ENCODE assay signal across 7 mouse cellular contexts in the genomic region with DNA sequence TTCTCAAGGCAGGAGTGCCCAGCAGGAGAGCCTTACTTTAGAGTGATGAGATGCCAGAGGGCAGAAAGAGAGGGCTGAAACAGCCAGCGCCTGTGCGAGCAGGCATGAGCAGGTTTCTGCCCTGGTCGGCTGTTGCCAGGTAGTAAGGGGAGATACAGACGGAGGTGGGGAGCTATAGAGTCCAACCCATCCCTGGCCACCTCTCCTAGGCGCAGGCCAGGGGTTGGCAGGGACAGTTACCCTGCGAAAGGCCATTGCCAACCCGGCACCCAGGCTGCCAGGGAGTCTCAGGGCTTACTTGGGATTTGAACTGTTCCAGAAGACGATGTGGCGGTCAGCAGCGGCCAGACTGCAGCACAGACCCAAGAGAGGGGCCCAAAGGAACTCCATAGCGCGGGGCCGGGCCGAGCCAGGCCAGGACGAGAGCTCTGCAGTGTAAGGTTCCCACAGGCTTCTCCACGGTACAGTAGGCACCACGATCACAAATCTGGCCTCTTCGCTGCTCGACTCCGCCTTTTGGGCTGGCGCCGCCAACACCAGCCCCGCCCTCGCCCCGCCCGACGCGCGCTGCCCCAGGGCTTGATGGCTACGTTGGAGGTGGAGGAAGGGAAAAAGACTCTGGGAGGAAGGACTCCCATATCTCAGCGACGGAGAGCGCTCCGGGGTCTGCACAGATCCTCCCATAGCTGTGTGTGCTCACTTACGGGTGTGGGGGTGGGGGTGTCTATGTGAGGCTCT. TPM values are rescaled to one million over a fixed set of nuclear protein-coding genes. Genes with fewer than 3 reads are reported as not detected.
DNase-seq lines count a peak whose midpoint lies in the region.

No protein-coding gene starts in this region.

- intact Hi-C loops in gastrocnemius, postnatal 14 days (cut with DNase I; ENCODE audit: low total_unique reads) = no loop called here
- intact Hi-C loops in left cerebral cortex, postnatal 4 days (cut with DNase I) = no loop called here

- peak; percentile 94 for DNase-seq in adrenal gland, adult 2 months
- DNase-seq in cerebellum, postnatal 36 days = peak; percentile 86 to 88
- DNase-seq in gastrocnemius, postnatal 14 days = peak; percentile 85
- DNase-seq in induced T-regulatory cell, adult 2 months (ENCODE audit: low read depth) = peak; percentile 80
- peak; percentile 84 for DNase-seq in left cerebral cortex, postnatal 4 days
- DNase-seq in mesoderm, embryonic 11.5 days (ENCODE audit: low read depth, low spot score) = peak; percentile 79
- DNase-seq in right cerebral cortex, postnatal 14 days = peak; percentile 67

RNA-seq across cellular contexts. Expression of a gene that starts 1.6 kb away (rescaled TPM):
- total RNA-seq in adrenal gland, adult 2 months (2021) = 10 to 100 TPM in 1 of 2 experiments, 1 to 10 TPM in 1; 8.0 to 16.6 TPM
- polyA plus RNA-seq in adrenal gland, adult 2 months (2012; rRNA removed) = 17.5 and 24.0 TPM in 2 replicates
- total RNA-seq in gastrocnemius, postnatal 14 days (2021) = 10 to 100 TPM; 20.7 to 22.1 TPM
- total RNA-seq in left cerebral cortex, postnatal 4 days (2021) = 1 to 10 TPM; 5.0 to 6.4 TPM

RNA-seq across cellular contexts. Expression of a gene that starts 9.0 kb away (rescaled TPM):
- total RNA-seq in adrenal gland, adult 2 months (2021) = 10 to 100 TPM; 49.9 to 54.7 TPM
- polyA plus RNA-seq in adrenal gland, adult 2 months (2012; rRNA removed) = 153 TPM in 2 replicates
- 10 to 100 TPM; 14.2 to 14.6 TPM for total RNA-seq in gastrocnemius, postnatal 14 days (2021)
- total RNA-seq in left cerebral cortex, postnatal 4 days (2021) = 10 to 100 TPM; 17.3 to 21.3 TPM

RNA-seq across cellular contexts. Expression of a gene that starts 20.2 kb away (rescaled TPM):
- 100 to 1,000 TPM; 134 to 150 TPM for total RNA-seq in adrenal gland, adult 2 months (2021)
- 509 and 645 TPM in 2 replicates for polyA plus RNA-seq in adrenal gland, adult 2 months (2012; rRNA removed)
- total RNA-seq in gastrocnemius, postnatal 14 days (2021) = 10 to 100 TPM; 32.5 to 37.3 TPM
- total RNA-seq in left cerebral cortex, postnatal 4 days (2021) = 10 to 100 TPM; 54.0 to 59.7 TPM

RNA-seq across cellular contexts. Expression of a gene that starts 33.2 kb away (rescaled TPM):
- 1 to 10 TPM; 1.9 to 2.3 TPM for total RNA-seq in adrenal gland, adult 2 months (2021)
- 6.0 and 9.1 TPM in 2 replicates for polyA plus RNA-seq in adrenal gland, adult 2 months (2012; rRNA removed)
- under 1 TPM; 0.16 to 0.39 TPM for total RNA-seq in gastrocnemius, postnatal 14 days (2021)
- 100 to 1,000 TPM; 128 to 133 TPM for total RNA-seq in left cerebral cortex, postnatal 4 days (2021)

RNA-seq across cellular contexts. Expression of a gene that starts 33.6 kb away (rescaled TPM):
- 100 to 1,000 TPM; 143 to 163 TPM for total RNA-seq in adrenal gland, adult 2 months (2021)
- polyA plus RNA-seq in adrenal gland, adult 2 months (2012; rRNA removed) = 433 and 437 TPM in 2 replicates
- total RNA-seq in gastrocnemius, postnatal 14 days (2021) = 10 to 100 TPM; 74.0 to 85.6 TPM
- total RNA-seq in left cerebral cortex, postnatal 4 days (2021) = 100 to 1,000 TPM in 1 of 2 experiments, 10 to 100 TPM in 1; 86.2 to 106 TPM

Comparison
In these comparisons a context has a peak if more than half of its experiments do, and no peak if none do; other contexts are left out.
1. Peak in every context shown above with its lines: DNase-seq.